ENCODE assay signal across 9 mouse cellular contexts in the genomic region with DNA sequence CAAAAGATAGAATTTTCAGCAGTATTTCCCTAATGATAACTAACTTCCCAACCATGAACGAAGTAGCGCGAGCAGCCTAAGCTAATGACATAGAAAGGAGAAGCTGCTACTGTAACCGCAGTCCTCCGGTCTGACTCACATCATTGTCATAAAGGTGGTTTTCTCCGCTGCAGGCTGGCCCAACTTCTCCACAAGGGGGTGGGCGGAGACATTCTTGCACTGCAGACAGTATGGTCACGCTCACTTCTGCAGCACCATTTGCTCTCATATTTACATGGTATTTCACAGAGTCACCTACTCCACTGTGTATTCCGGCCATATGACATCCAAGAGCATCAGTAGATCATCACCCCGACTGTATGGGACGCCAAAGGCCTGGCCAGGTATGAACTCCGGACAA. TPM values are rescaled to one million over a fixed set of nuclear protein-coding genes. Genes with fewer than 3 reads are reported as not detected.
DNase-seq lines count a peak whose midpoint lies in the region; ATAC-seq and TF ChIP-seq lines count a peak whose summit lies in the region.
"Had no signal": no experiment of that assay in that cellular context is flagged by ENCODE, and none has a peak within 500 bp of the region (broad histone marks: within the 10 kb centered on the region; RNA-seq: fewer than 3 reads in every experiment).

No protein-coding gene starts in this region.

- H3K4me2 ChIP-seq in intestine, embryonic 16.5 days (ENCODE audit: low read depth, low read length), result no peak overlapping the region
- H3K4me2 ChIP-seq: heart, embryonic 15.5 days had no signal

- H3K27me3 ChIP-seq in G1E (ENCODE audit: insufficient read depth, low read length), result peaks cover 18% of the 10 kb centered on the region
- H3K27me3 ChIP-seq in intestine, embryonic 16.5 days (replicated peaks; ENCODE audit: control insufficient read depth, insufficient read depth, low read length), result no peaks in the 10 kb centered on the region
- H3K27me3 ChIP-seq: heart, embryonic 15.5 days had no signal

- H3K36me3 ChIP-seq in G1E (replicated peaks), result no peaks in the 10 kb centered on the region
- H3K36me3 ChIP-seq in intestine, embryonic 16.5 days (ENCODE audit: control insufficient read depth, insufficient read depth, low read length), result no peaks in the 10 kb centered on the region
- H3K36me3 ChIP-seq: heart, embryonic 15.5 days had no signal

- peak; percentile 16 for DNase-seq in adrenal gland, postnatal 10 days
- DNase-seq in adrenal gland, adult 8-10 months, result no peak
- peak; percentile 31 for DNase-seq in G1E (ENCODE audit: low spot score)
- peak; percentile 64 for DNase-seq in lung, postnatal 25 days (ENCODE audit: low spot score)
- peak; percentile 14 to 37 for DNase-seq in thymus, postnatal 10 days (ENCODE audit: low spot score in 2 of 2)
- no peak for DNase-seq in cerebellum, postnatal 25 days
- no peak for DNase-seq in right cerebral cortex, postnatal 4 days

- ATAC-seq in G1E (ENCODE audit: extremely low read depth, insufficient number of reproducible peaks, low FRiP score, poor library complexity, severe bottlenecking), result peak; percentile 75
- ATAC-seq in intestine, embryonic 16.5 days, result peak; percentile 87

- no peak for TF ChIP-seq CTCF in G1E (IDR thresholded peaks at IDR 0.05; ENCODE audit: low read depth, low read length)

- peaks cover 10% of the 10 kb centered on the region for H3K4me1 ChIP-seq in G1E (ENCODE audit: insufficient read depth, low read depth, low read length)
- H3K4me1 ChIP-seq in intestine, embryonic 16.5 days (ENCODE audit: control insufficient read depth, insufficient read depth, low read length), result no peaks in the 10 kb centered on the region
- H3K4me1 ChIP-seq: heart, embryonic 15.5 days had no signal

- no peak overlapping the region for H3K4me3 ChIP-seq in G1E (ENCODE audit: low read depth, low read length)
- no peak overlapping the region for H3K4me3 ChIP-seq in intestine, embryonic 16.5 days (ENCODE audit: low read length)
- H3K4me3 ChIP-seq: heart, embryonic 15.5 days had no signal

- H3K9ac ChIP-seq in intestine, embryonic 16.5 days (ENCODE audit: low read depth, low read length), result no peak overlapping the region
- H3K9ac ChIP-seq: heart, embryonic 15.5 days had no signal

- no peaks in the 10 kb centered on the region for H3K9me3 ChIP-seq in G1E (replicated peaks)
- peaks cover 3% of the 10 kb centered on the region; the same call in 1 of the 2 replicates for H3K9me3 ChIP-seq in intestine, embryonic 16.5 days (ENCODE audit: control insufficient read depth, low read length)
- H3K9me3 ChIP-seq: heart, embryonic 15.5 days had no signal

- WGBS in intestine, embryonic 16.5 days, result 70% methylated on average over 12 of the region's 12 CpGs

- H3K27ac ChIP-seq in intestine, embryonic 16.5 days (ENCODE audit: low read length), result no peak overlapping the region
- H3K27ac ChIP-seq: heart, embryonic 15.5 days had no signal

RNA-seq across cellular contexts. Expression of a gene that starts 13.2 kb away (rescaled TPM):
- total RNA-seq in adrenal gland, postnatal 10 days (2021), result 10 to 100 TPM; 43.1 to 44.7 TPM
- 10 to 100 TPM; 42.1 to 57.0 (median 46.1) TPM for total RNA-seq in adrenal gland, adult 8-10 months (2022)
- total RNA-seq in G1E (2014; fragmentation: Nextera tagmentation) (27.6 and 29.5 TPM in 2 replicates), G1E (2017) (18.4 and 20.7 TPM in 2 replicates)
- 33.4 and 36.8 TPM in 2 replicates for polyA plus RNA-seq in G1E (2012)
- polyA plus RNA-seq in intestine, embryonic 16.5 days (2015; fragmentation: Nextera tagmentation; extraction: Ambion mirVana), result 4.5 and 5.1 TPM in 2 replicates

RNA-seq across cellular contexts. Expression of a gene that starts 27.7 kb away (rescaled TPM):
- total RNA-seq in adrenal gland, postnatal 10 days (2021), result 10 to 100 TPM; 72.7 to 76.1 TPM
- total RNA-seq in adrenal gland, adult 8-10 months (2022), result 100 to 1,000 TPM in 1 of 4 experiments, 10 to 100 TPM in 3; 76.0 to 103 (median 90.0) TPM
- 114 and 127 TPM in 2 replicates for total RNA-seq in G1E (2014; fragmentation: Nextera tagmentation)
- 76.0 and 87.5 TPM in 2 replicates for total RNA-seq in G1E (2017)
- 49.3 and 73.7 TPM in 2 replicates for polyA plus RNA-seq in G1E (2012)
- polyA plus RNA-seq in intestine, embryonic 16.5 days (2015; fragmentation: Nextera tagmentation; extraction: Ambion mirVana), result 31.3 and 36.7 TPM in 2 replicates

RNA-seq across cellular contexts. Expression of a gene that starts 45.4 kb away (rescaled TPM):
- total RNA-seq in adrenal gland, postnatal 10 days (2021), result 10 to 100 TPM; 12.0 to 14.7 TPM
- total RNA-seq in adrenal gland, adult 8-10 months (2022), result 10 to 100 TPM in 3 of 4 experiments, 1 to 10 TPM in 1; 9.5 to 15.8 (median 12.4) TPM
- total RNA-seq in G1E (2014; fragmentation: Nextera tagmentation), result 4.7 and 7.9 TPM in 2 replicates
- total RNA-seq in G1E (2017), result 10.4 and 12.0 TPM in 2 replicates
- 4.7 and 5.1 TPM in 2 replicates for polyA plus RNA-seq in G1E (2012)
- 12.6 and 13.0 TPM in 2 replicates for polyA plus RNA-seq in intestine, embryonic 16.5 days (2015; fragmentation: Nextera tagmentation; extraction: Ambion mirVana)

RNA-seq across cellular contexts. Expression of a gene that starts 57.6 kb away (rescaled TPM):
- 10 to 100 TPM; 71.9 to 78.1 TPM for total RNA-seq in adrenal gland, postnatal 10 days (2021)
- total RNA-seq in adrenal gland, adult 8-10 months (2022), result 100 to 1,000 TPM in 1 of 4 experiments, 10 to 100 TPM in 3; 85.7 to 100 (median 97.0) TPM
- total RNA-seq in G1E (2014; fragmentation: Nextera tagmentation), result 55.1 and 69.7 TPM in 2 replicates
- 88.4 and 92.4 TPM in 2 replicates for total RNA-seq in G1E (2017)
- 23.4 and 25.8 TPM in 2 replicates for polyA plus RNA-seq in G1E (2012)
- 122 and 128 TPM in 2 replicates for polyA plus RNA-seq in intestine, embryonic 16.5 days (2015; fragmentation: Nextera tagmentation; extraction: Ambion mirVana)

Comparison
In these comparisons a context has a peak if more than half of its experiments do, and no peak if none do; other contexts are left out.
1. DNase-seq: peak in adrenal gland, postnatal 10 days (single experiment), G1E (single experiment), lung, postnatal 25 days (single experiment) and thymus, postnatal 10 days (2 of 2); none in adrenal gland, adult 8-10 months (single experiment), cerebellum, postnatal 25 days (0 of 2) and right cerebral cortex, postnatal 4 days (single experiment).